Mouse (Mus musculus): ENCODE results near the gene Prss16. TPM values are rescaled to one million over a fixed set of nuclear protein-coding genes. Genes with fewer than 3 reads are reported as not detected.

The Prss16 gene
- polyA plus RNA-seq, 2 experiments = 0.23 to 0.39 TPM

DNA sequence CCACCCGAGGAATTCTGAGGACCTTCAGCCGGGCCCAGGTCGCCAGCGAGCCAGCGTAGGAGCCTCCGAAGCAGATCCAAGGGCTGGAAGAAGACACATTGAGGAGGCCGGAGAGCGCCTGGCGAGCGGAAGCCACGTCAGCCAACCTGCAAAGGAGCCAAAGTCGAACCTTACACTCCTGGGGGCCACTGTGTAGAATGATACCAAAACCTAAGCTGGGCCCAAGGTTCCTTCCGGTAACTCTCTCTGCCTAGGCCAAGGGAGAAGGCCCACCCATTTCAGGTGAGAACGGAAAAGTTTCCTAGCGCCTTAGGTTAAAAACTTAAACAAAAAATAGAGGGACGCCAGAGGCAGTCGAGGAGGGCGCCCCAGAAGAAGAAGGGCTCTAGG, 2.4 kb downstream of the Prss16 start:
- H3K9ac ChIP-seq (replicated peaks) = no peak overlapping the region
- DNase-seq (ENCODE audit: low read depth in 3 of 3, low spot score in 3 of 3) = no peak
- 7% methylated on average over 18 of the region's 18 CpGs for WGBS (ENCODE audit: insufficient replicate concordance)
- no peaks in the 10 kb centered on the region for H3K36me3 ChIP-seq (replicated peaks; ENCODE audit: control insufficient read depth, insufficient read depth, low read depth)
- H3K9me3 ChIP-seq (ENCODE audit: control insufficient read depth, low read length) = no peaks in the 10 kb centered on the region
- TF ChIP-seq EP300 (IDR thresholded peaks at IDR 0.05; ENCODE audit: low read depth) = no peak
- no peak for TF ChIP-seq CTCF (IDR thresholded peaks at IDR 0.05; ENCODE audit: low read depth)
- H3K4me3 ChIP-seq (ENCODE audit: insufficient read depth in 1 of 2, low read depth in 2 of 2, low read length in 2 of 2) = peak overlapping the region in 1 of 2 experiments; percentile 61; a peak in 2 of 4 replicates
- no peak overlapping the region for H3K27ac ChIP-seq
- H3K27me3 ChIP-seq (ENCODE audit: control insufficient read depth, insufficient read depth, low read length) = peaks cover 88% of the 10 kb centered on the region
- peak; percentile 8; the same call in 1 of the 2 replicates for ATAC-seq (ENCODE audit: insufficient read depth)
- peak overlapping the region; percentile 86 for H3K4me2 ChIP-seq (ENCODE audit: low read depth)
- H3K4me1 ChIP-seq (replicated peaks; ENCODE audit: control insufficient read depth in 2 of 2, insufficient read depth in 2 of 2, low read length in 1 of 2) = peaks cover 2 to 5% of the 10 kb centered on the region in 2 experiments; a peak in 2 of 4 replicates

DNA sequence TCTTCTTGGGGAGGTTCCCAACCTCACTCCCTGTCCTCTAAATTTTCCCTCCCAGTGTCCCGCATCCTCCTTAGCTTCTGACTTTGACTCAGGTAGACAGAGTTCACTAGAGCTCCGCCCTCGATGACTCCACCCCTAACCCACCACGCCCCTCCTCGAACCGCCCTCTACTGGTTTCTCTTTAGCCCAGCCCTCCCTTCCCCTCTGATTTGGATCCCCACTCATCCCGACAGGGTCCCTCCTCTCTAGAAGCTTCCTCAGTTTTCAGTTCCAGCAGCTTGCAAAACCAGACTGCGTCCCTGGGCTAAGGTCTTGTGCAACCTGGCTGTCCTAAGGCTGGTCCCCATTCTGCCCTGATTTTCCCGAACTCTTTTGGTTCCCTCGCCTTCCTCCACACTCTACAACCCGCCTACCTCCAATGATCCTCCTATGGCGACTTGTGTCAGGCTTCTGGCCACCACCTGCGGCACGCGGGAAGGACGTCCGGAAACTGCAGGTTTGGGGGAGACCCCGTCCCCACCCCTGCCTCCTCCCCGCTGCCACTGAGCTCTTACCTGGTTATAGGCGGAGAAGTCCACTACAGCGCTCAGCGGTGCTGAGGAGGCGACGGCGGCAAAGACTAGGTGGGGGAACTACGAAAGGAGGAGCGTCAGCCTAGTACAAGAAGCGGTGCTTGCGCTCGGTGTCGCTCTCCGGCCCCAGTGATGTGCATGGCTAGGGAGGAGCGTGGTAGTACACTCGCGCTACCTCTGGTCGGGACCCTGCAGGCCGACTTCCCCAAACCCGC, 3.0 kb downstream of the Prss16 start:
- under 1% methylated on average over 38 of the region's 38 CpGs for WGBS (ENCODE audit: insufficient replicate concordance)
- Histone ChIP-seq H3K4me3 (ENCODE audit: insufficient read depth in 1 of 2, low read depth in 2 of 2, low read length in 2 of 2) (peak overlapping the region; percentile 54 to 61), H3K4me2 (ENCODE audit: low read depth) (peak overlapping the region; percentile 86), H3K36me3 (replicated peaks; ENCODE audit: control insufficient read depth, insufficient read depth, low read depth) (no peaks in the 10 kb centered on the region), H3K4me1 (replicated peaks; ENCODE audit: control insufficient read depth in 2 of 2, insufficient read depth in 2 of 2, low read length in 1 of 2) (peaks cover 2 to 10% of the 10 kb centered on the region in 2 experiments; a peak in 3 of 4 replicates), H3K9ac (replicated peaks) (peak overlapping the region; percentile 35), H3K27me3 (ENCODE audit: control insufficient read depth, insufficient read depth, low read length) (peaks cover 88% of the 10 kb centered on the region), H3K27ac (no peak overlapping the region), H3K9me3 (ENCODE audit: control insufficient read depth, low read length) (no peaks in the 10 kb centered on the region)
- no peak for DNase-seq (ENCODE audit: low read depth in 3 of 3, low spot score in 3 of 3)
- peak; percentile 82 for ATAC-seq (ENCODE audit: insufficient read depth)
- 0 out of 2 replicates have a peak, but pooled peaks have one; percentile 27 for TF ChIP-seq CTCF (IDR thresholded peaks at IDR 0.05; ENCODE audit: low read depth)
- TF ChIP-seq EP300 (IDR thresholded peaks at IDR 0.05; ENCODE audit: low read depth) = no peak

DNA sequence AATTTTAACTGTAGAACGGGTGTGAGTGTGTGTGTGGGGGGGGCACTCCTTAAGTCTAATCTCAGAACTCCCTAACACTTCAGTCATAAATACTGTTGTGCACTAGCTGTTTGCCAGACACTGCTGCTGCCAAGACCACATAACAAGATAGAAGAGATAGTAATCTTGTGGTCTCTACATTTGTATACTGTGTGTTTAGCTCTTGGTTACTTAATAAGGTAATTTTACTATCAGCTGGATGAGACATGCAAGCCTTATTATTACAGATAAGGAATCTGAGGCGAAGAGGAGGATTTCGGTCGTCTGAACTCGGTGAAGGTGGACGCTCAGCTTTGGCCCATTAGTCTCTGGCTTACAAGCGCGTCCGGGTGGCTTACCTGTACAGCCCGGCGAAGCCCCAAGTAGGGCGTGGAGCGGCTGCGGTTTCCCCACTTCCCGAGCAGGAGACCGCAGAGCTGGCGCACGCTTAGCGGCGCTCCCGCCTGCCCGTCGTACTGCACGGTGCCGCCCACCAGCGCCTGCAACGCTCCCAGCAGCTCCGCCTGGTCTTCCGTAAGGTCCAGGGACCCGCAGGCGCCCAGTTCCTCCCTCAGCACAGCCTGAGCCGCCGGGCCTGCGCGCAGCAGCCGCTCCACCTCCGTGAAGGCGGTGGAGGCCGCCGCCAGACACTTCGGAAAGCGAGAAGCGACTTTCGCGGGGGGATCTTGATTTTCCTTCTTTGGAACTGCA, 3.8 kb downstream of the Prss16 start:
- Histone ChIP-seq H3K9ac (replicated peaks) (peak overlapping the region; percentile 35), H3K27me3 (ENCODE audit: control insufficient read depth, insufficient read depth, low read length) (peaks cover 89% of the 10 kb centered on the region), H3K4me2 (ENCODE audit: low read depth) (peak overlapping the region; percentile 86), H3K36me3 (replicated peaks; ENCODE audit: control insufficient read depth, insufficient read depth, low read depth) (no peaks in the 10 kb centered on the region), H3K4me1 (replicated peaks; ENCODE audit: control insufficient read depth in 2 of 2, insufficient read depth in 2 of 2, low read length in 1 of 2) (peaks cover 2 to 13% of the 10 kb centered on the region in 2 experiments; a peak in 3 of 4 replicates), H3K27ac (no peak overlapping the region), H3K9me3 (ENCODE audit: control insufficient read depth, low read length) (no peaks in the 10 kb centered on the region), H3K4me3 (ENCODE audit: insufficient read depth in 1 of 2, low read depth in 2 of 2, low read length in 2 of 2) (peak overlapping the region; percentile 54 to 61)
- WGBS (ENCODE audit: insufficient replicate concordance) = under 1% methylated on average over 45 of the region's 45 CpGs
- DNase-seq (ENCODE audit: low read depth in 3 of 3, low spot score in 3 of 3) = no peak
- ATAC-seq (ENCODE audit: insufficient read depth) = peak; percentile 70; the same call in 1 of the 2 replicates
- TF ChIP-seq CTCF (IDR thresholded peaks at IDR 0.05; ENCODE audit: low read depth) = no peak
- no peak for TF ChIP-seq EP300 (IDR thresholded peaks at IDR 0.05; ENCODE audit: low read depth)

DNA sequence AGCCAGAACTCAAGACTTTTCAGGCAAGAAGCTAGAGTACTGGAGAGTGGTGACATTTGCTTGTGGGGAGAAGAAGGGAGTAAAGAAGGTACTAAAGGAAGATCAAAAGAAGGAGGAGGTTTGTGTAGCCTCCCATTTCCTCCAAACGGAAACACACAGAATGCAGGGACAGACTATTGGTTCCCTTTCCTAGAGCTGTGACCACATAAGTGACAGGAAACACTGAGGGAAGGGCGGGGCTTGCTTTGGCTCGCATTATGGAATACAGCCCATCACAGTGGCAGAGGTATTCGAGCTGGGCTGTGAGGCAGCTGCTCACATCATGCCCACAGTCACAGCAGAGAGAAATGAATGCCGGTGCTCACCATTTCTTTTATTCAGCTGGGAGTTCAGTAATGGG, 7.7 kb downstream of the Prss16 start:
- Histone ChIP-seq H3K27me3 (ENCODE audit: control insufficient read depth, insufficient read depth, low read length) (peaks cover 89% of the 10 kb centered on the region), H3K36me3 (replicated peaks; ENCODE audit: control insufficient read depth, insufficient read depth, low read depth) (no peaks in the 10 kb centered on the region), H3K9me3 (ENCODE audit: control insufficient read depth, low read length) (no peaks in the 10 kb centered on the region), H3K4me2 (ENCODE audit: low read depth) (0 out of 2 replicates have a peak overlapping the region, but pooled peaks have one; percentile 15), H3K4me1 (replicated peaks; ENCODE audit: control insufficient read depth in 2 of 2, insufficient read depth in 2 of 2, low read length in 1 of 2) (peaks cover 2 to 19% of the 10 kb centered on the region in 2 experiments; a peak in 3 of 4 replicates), H3K9ac (replicated peaks) (no peak overlapping the region), H3K4me3 (ENCODE audit: insufficient read depth in 1 of 2, low read depth in 2 of 2, low read length in 2 of 2) (no peak overlapping the region), H3K27ac (no peak overlapping the region)
- WGBS (ENCODE audit: insufficient replicate concordance) = 5% methylated on average over 5 of the region's 5 CpGs
- no peak for ATAC-seq (ENCODE audit: insufficient read depth)
- DNase-seq (ENCODE audit: low read depth in 3 of 3, low spot score in 3 of 3) = no peak
- no peak for TF ChIP-seq CTCF (IDR thresholded peaks at IDR 0.05; ENCODE audit: low read depth)
- no peak for TF ChIP-seq EP300 (IDR thresholded peaks at IDR 0.05; ENCODE audit: low read depth)

DNA sequence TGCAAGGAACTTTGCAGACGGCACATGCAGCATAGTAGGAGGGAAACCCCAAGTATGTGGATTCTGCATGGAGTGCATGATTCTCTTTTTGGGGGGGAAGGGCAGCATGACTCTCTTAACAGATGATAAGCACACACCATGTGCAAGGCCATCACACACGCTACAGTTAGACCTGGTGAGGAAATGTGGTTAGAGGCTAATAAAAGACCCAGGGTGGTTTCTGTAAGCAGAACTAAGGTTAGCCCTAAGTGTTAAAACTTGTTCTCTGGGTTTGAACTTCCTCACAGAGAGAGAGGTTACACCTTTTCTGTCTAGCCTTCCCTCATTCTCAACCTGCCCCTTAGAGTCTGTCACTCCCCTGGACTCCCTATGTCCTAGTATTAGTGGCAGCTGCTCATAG, 8.2 kb downstream of the Prss16 start:
- Histone ChIP-seq H3K27ac (no peak overlapping the region), H3K4me3 (ENCODE audit: insufficient read depth in 1 of 2, low read depth in 2 of 2, low read length in 2 of 2) (no peak overlapping the region)
- TF ChIP-seq CTCF (IDR thresholded peaks at IDR 0.05; ENCODE audit: low read depth) (no peak), EP300 (IDR thresholded peaks at IDR 0.05; ENCODE audit: low read depth) (no peak)

More for the DNA sequence above, 8.2 kb downstream of the Prss16 start:
- DNase-seq (ENCODE audit: low read depth in 3 of 3, low spot score in 3 of 3) (no peak), ATAC-seq (ENCODE audit: insufficient read depth) (no peak)
- 21% methylated on average over 2 of the region's 2 CpGs for WGBS (ENCODE audit: insufficient replicate concordance)
- Histone ChIP-seq H3K27me3 (ENCODE audit: control insufficient read depth, insufficient read depth, low read length) (peaks cover 88% of the 10 kb centered on the region), H3K9me3 (ENCODE audit: control insufficient read depth, low read length) (no peaks in the 10 kb centered on the region), H3K36me3 (replicated peaks; ENCODE audit: control insufficient read depth, insufficient read depth, low read depth) (no peaks in the 10 kb centered on the region), H3K9ac (replicated peaks) (no peak overlapping the region), H3K4me2 (ENCODE audit: low read depth) (0 out of 2 replicates have a peak overlapping the region, but pooled peaks have one; percentile 15), H3K4me1 (replicated peaks; ENCODE audit: control insufficient read depth in 2 of 2, insufficient read depth in 2 of 2, low read length in 1 of 2) (peaks cover 0 to 19% of the 10 kb centered on the region in 2 experiments; a peak in 3 of 4 replicates)
